Mouse (Mus musculus) myocyte (in vitro differentiated cells): ENCODE measurements around the gene Serinc5. TPM values are rescaled to one million over a fixed set of nuclear protein-coding genes. Genes with fewer than 3 reads are reported as not detected.

Experiments
- H3K27me3 ChIP-seq: one replicate; pipeline ENCODE4 v1.6.1; 2011; ENCODE audit not compliant: control insufficient read depth, insufficient read depth, insufficient read length
- H3K36me3 ChIP-seq: one replicate; pipeline ENCODE4 v1.6.1; 2011; ENCODE audit not compliant: control insufficient read depth, insufficient read depth
- H3K4me2 ChIP-seq: one replicate; pipeline ENCODE4 v1.6.1; 2011; ENCODE audit warnings: low read depth, control low read depth
- H3K4me3 ChIP-seq: one replicate; pipeline ENCODE4 v1.5.1; 2011; ENCODE audit warnings: mild to moderate bottlenecking, control low read depth, moderate library complexity
- H3K79me2 ChIP-seq: one replicate; pipeline ENCODE4 v1.6.1; 2011; ENCODE audit not compliant: control insufficient read depth, insufficient read depth
- H3ac ChIP-seq: one replicate; pipeline ENCODE4 v1.6.1; 2011; ENCODE audit not compliant: control insufficient read depth, insufficient read length
- CEBPB ChIP-seq: IDR thresholded peaks from 2 replicates; pipeline ENCODE4 v1.6.1; 2011; ENCODE audit warnings: mild to moderate bottlenecking, moderate library complexity; ENCODE audit not compliant: poor library complexity, insufficient read depth, severe bottlenecking
- E2F4 ChIP-seq: IDR thresholded peaks from one replicate; pipeline ENCODE4 v1.6.1; 2011; ENCODE audit warnings: mild to moderate bottlenecking, control low read depth, moderate library complexity; ENCODE audit not compliant: insufficient read depth
- MAX ChIP-seq: IDR thresholded peaks from one replicate; pipeline ENCODE4 v1.6.1; 2011; ENCODE audit warnings: low read depth, mild to moderate bottlenecking, control low read depth
- MYOD1 ChIP-seq, 3 experiments: IDR thresholded peaks; one replicate each; pipeline ENCODE4 v1.6.1; 2011; ENCODE audit warnings: control low read depth in 2 of 3, low read depth in 2 of 3, mild to moderate bottlenecking in 2 of 3, moderate library complexity in 1 of 3; ENCODE audit not compliant: insufficient read length in 2 of 3, control insufficient read depth in 1 of 3
- MYOG ChIP-seq, 3 experiments: IDR thresholded peaks; one replicate each; pipeline ENCODE4 v1.6.1; 2011; ENCODE audit warnings: control low read depth in 2 of 3, low read depth in 2 of 3, mild to moderate bottlenecking in 2 of 3; ENCODE audit not compliant: insufficient read length in 2 of 3, control insufficient read depth in 1 of 3, insufficient read depth in 1 of 3
- POLR2A ChIP-seq: IDR thresholded peaks from one replicate; pipeline ENCODE4 v1.6.1; 2011; ENCODE audit warnings: low read depth, mild to moderate bottlenecking, control low read depth, moderate library complexity; ENCODE audit not compliant: insufficient read length
- POLR2AphosphoS2 ChIP-seq: IDR thresholded peaks from one replicate; pipeline ENCODE4 v1.6.1; 2011; ENCODE audit warnings: low read depth, control low read depth; ENCODE audit not compliant: insufficient read length
- REST ChIP-seq: IDR thresholded peaks from one replicate; pipeline ENCODE4 v1.6.1; 2011; ENCODE audit warnings: mild to moderate bottlenecking, control low read depth, moderate library complexity; ENCODE audit not compliant: insufficient read depth, insufficient read length
- SRF ChIP-seq: IDR thresholded peaks from one replicate; pipeline ENCODE4 v1.6.1; 2011; ENCODE audit warnings: low read depth; ENCODE audit not compliant: control insufficient read depth, insufficient read length
- TCF12 ChIP-seq: IDR thresholded peaks from one replicate; pipeline ENCODE4 v1.6.1; 2011; ENCODE audit warnings: mild to moderate bottlenecking, control low read depth; ENCODE audit not compliant: poor library complexity, insufficient read depth, severe bottlenecking
- TCF3 ChIP-seq: IDR thresholded peaks from one replicate; pipeline ENCODE4 v1.6.1; 2011; ENCODE audit warnings: low read depth, control low read depth; ENCODE audit not compliant: insufficient read length
- USF1 ChIP-seq: IDR thresholded peaks from one replicate; pipeline ENCODE4 v1.6.1; 2011; ENCODE audit warnings: low read depth, mild to moderate bottlenecking, control low read depth, moderate library complexity
- polyA plus RNA-seq: library from polyadenylated mRNA; unstranded; fragments of >200 nt; fragmentation: generic; extraction: Trizol; gene quantifications from one replicate; pipeline ENCODE4 v1.2.1, GENCODE M21; 2012; ENCODE audit warnings: missing spikeins

The Serinc5 gene
- polyA plus RNA-seq, 1 experiment: 5.4 TPM

GRCm38 (mm10) chr13:92705016-92705535 lies 94.2 kb downstream of the Serinc5 start:
- no peaks in the 10 kb centered on the region for H3K27me3 ChIP-seq
- H3K4me2 ChIP-seq: no peak overlapping the region
- no peaks in the 10 kb centered on the region for H3K36me3 ChIP-seq
- no peak overlapping the region for H3ac ChIP-seq
- TF ChIP-seq POLR2AphosphoS2 (no peak), TCF3 (no peak), MYOG (IDR thresholded peaks at IDR 0.05; ENCODE audit: control insufficient read depth in 1 of 3, insufficient read depth in 1 of 3, insufficient read length in 2 of 3, low read depth in 2 of 3) (no peak), USF1 (no peak), CEBPB (no peak), E2F4 (no peak), SRF (no peak), MAX (no peak), TCF12 (no peak), MYOD1 (IDR thresholded peaks at IDR 0.05; ENCODE audit: control insufficient read depth in 1 of 3, insufficient read length in 2 of 3, low read depth in 2 of 3) (no peak), REST (no peak), POLR2A (no peak)
- no peaks in the 10 kb centered on the region for H3K79me2 ChIP-seq
- H3K4me3 ChIP-seq: no peak overlapping the region

GRCm38 (mm10) chr13:92706342-92707061 lies 95.6 kb downstream of the Serinc5 start:
- TF ChIP-seq REST: no peak
- TF ChIP-seq TCF3: no peak
- TF ChIP-seq POLR2A: no peak
- no peak for TF ChIP-seq POLR2AphosphoS2
- TF ChIP-seq CEBPB: no peak
- no peak for TF ChIP-seq MYOD1 (IDR thresholded peaks at IDR 0.05; ENCODE audit: control insufficient read depth in 1 of 3, insufficient read length in 2 of 3, low read depth in 2 of 3)
- no peak for TF ChIP-seq USF1
- TF ChIP-seq MYOG (IDR thresholded peaks at IDR 0.05; ENCODE audit: control insufficient read depth in 1 of 3, insufficient read depth in 1 of 3, insufficient read length in 2 of 3, low read depth in 2 of 3): no peak
- TF ChIP-seq SRF: no peak
- TF ChIP-seq TCF12: no peak
- no peak for TF ChIP-seq MAX
- TF ChIP-seq E2F4: no peak
- Histone ChIP-seq H3ac (no peak overlapping the region), H3K4me2 (no peak overlapping the region), H3K79me2 (no peaks in the 10 kb centered on the region), H3K4me3 (no peak overlapping the region), H3K27me3 (no peaks in the 10 kb centered on the region), H3K36me3 (no peaks in the 10 kb centered on the region)

- Histone ChIP-seq H3ac (no peak overlapping the region), H3K36me3 (no peaks in the 10 kb centered on the region), H3K4me2 (no peak overlapping the region), H3K79me2 (no peaks in the 10 kb centered on the region), H3K27me3 (no peaks in the 10 kb centered on the region), H3K4me3 (no peak overlapping the region)
- TF ChIP-seq MYOD1 (IDR thresholded peaks at IDR 0.05; ENCODE audit: control insufficient read depth in 1 of 3, insufficient read length in 2 of 3, low read depth in 2 of 3) (no peak), POLR2A (no peak), POLR2AphosphoS2 (no peak), SRF (no peak), TCF12 (no peak), REST (no peak), TCF3 (no peak), E2F4 (no peak), MYOG (IDR thresholded peaks at IDR 0.05; ENCODE audit: control insufficient read depth in 1 of 3, insufficient read depth in 1 of 3, insufficient read length in 2 of 3, low read depth in 2 of 3) (no peak), CEBPB (no peak), USF1 (no peak)
These were observed 97.0 kb downstream of the Serinc5 start for GRCm38 (mm10) chr13:92707941-92708340.

GRCm38 (mm10) chr13:92708466-92708865 lies 97.6 kb downstream of the Serinc5 start:
- no peak for TF ChIP-seq MYOD1 (IDR thresholded peaks at IDR 0.05; ENCODE audit: control insufficient read depth in 1 of 3, insufficient read length in 2 of 3, low read depth in 2 of 3)
- no peak for TF ChIP-seq MAX
- TF ChIP-seq REST: no peak
- no peak for TF ChIP-seq SRF
- TF ChIP-seq TCF12: no peak
- TF ChIP-seq POLR2A: no peak
- no peak for TF ChIP-seq USF1
- no peak for TF ChIP-seq CEBPB
- TF ChIP-seq E2F4: no peak
- TF ChIP-seq POLR2AphosphoS2: no peak
- no peak for TF ChIP-seq TCF3
- TF ChIP-seq MYOG (IDR thresholded peaks at IDR 0.05; ENCODE audit: control insufficient read depth in 1 of 3, insufficient read depth in 1 of 3, insufficient read length in 2 of 3, low read depth in 2 of 3): no peak
- Histone ChIP-seq H3K27me3 (no peaks in the 10 kb centered on the region), H3ac (no peak overlapping the region), H3K36me3 (no peaks in the 10 kb centered on the region), H3K4me2 (no peak overlapping the region), H3K79me2 (no peaks in the 10 kb centered on the region), H3K4me3 (no peak overlapping the region)
